Mouse (Mus musculus) myocyte (in vitro differentiated cells): ENCODE data around the gene Cacnb3. TPM values are rescaled to one million over a fixed set of nuclear protein-coding genes. Genes with fewer than 3 reads are reported as not detected.

ENCODE experiments used
- H3K27me3 ChIP-seq: one replicate; pipeline ENCODE4 v1.6.1; 2011; ENCODE audit not compliant: control insufficient read depth, insufficient read depth, insufficient read length
- H3K36me3 ChIP-seq: one replicate; pipeline ENCODE4 v1.6.1; 2011; ENCODE audit not compliant: control insufficient read depth, insufficient read depth
- H3K4me2 ChIP-seq: one replicate; pipeline ENCODE4 v1.6.1; 2011; ENCODE audit warnings: low read depth, control low read depth
- H3K4me3 ChIP-seq: one replicate; pipeline ENCODE4 v1.5.1; 2011; ENCODE audit warnings: mild to moderate bottlenecking, control low read depth, moderate library complexity
- H3K79me2 ChIP-seq: one replicate; pipeline ENCODE4 v1.6.1; 2011; ENCODE audit not compliant: control insufficient read depth, insufficient read depth
- H3ac ChIP-seq: one replicate; pipeline ENCODE4 v1.6.1; 2011; ENCODE audit not compliant: control insufficient read depth, insufficient read length
- CEBPB ChIP-seq: IDR thresholded peaks from 2 replicates; pipeline ENCODE4 v1.6.1; 2011; ENCODE audit warnings: mild to moderate bottlenecking, moderate library complexity; ENCODE audit not compliant: poor library complexity, insufficient read depth, severe bottlenecking
- E2F4 ChIP-seq: IDR thresholded peaks from one replicate; pipeline ENCODE4 v1.6.1; 2011; ENCODE audit warnings: mild to moderate bottlenecking, control low read depth, moderate library complexity; ENCODE audit not compliant: insufficient read depth
- MAX ChIP-seq: IDR thresholded peaks from one replicate; pipeline ENCODE4 v1.6.1; 2011; ENCODE audit warnings: low read depth, mild to moderate bottlenecking, control low read depth
- MYOD1 ChIP-seq, 3 experiments: IDR thresholded peaks; one replicate each; pipeline ENCODE4 v1.6.1; 2011; ENCODE audit warnings: control low read depth in 2 of 3, low read depth in 2 of 3, mild to moderate bottlenecking in 2 of 3, moderate library complexity in 1 of 3; ENCODE audit not compliant: insufficient read length in 2 of 3, control insufficient read depth in 1 of 3
- MYOG ChIP-seq, 3 experiments: IDR thresholded peaks; one replicate each; pipeline ENCODE4 v1.6.1; 2011; ENCODE audit warnings: control low read depth in 2 of 3, low read depth in 2 of 3, mild to moderate bottlenecking in 2 of 3; ENCODE audit not compliant: insufficient read length in 2 of 3, control insufficient read depth in 1 of 3, insufficient read depth in 1 of 3
- POLR2A ChIP-seq: IDR thresholded peaks from one replicate; pipeline ENCODE4 v1.6.1; 2011; ENCODE audit warnings: low read depth, mild to moderate bottlenecking, control low read depth, moderate library complexity; ENCODE audit not compliant: insufficient read length
- POLR2AphosphoS2 ChIP-seq: IDR thresholded peaks from one replicate; pipeline ENCODE4 v1.6.1; 2011; ENCODE audit warnings: low read depth, control low read depth; ENCODE audit not compliant: insufficient read length
- REST ChIP-seq: IDR thresholded peaks from one replicate; pipeline ENCODE4 v1.6.1; 2011; ENCODE audit warnings: mild to moderate bottlenecking, control low read depth, moderate library complexity; ENCODE audit not compliant: insufficient read depth, insufficient read length
- SRF ChIP-seq: IDR thresholded peaks from one replicate; pipeline ENCODE4 v1.6.1; 2011; ENCODE audit warnings: low read depth; ENCODE audit not compliant: control insufficient read depth, insufficient read length
- TCF12 ChIP-seq: IDR thresholded peaks from one replicate; pipeline ENCODE4 v1.6.1; 2011; ENCODE audit warnings: mild to moderate bottlenecking, control low read depth; ENCODE audit not compliant: poor library complexity, insufficient read depth, severe bottlenecking
- TCF3 ChIP-seq: IDR thresholded peaks from one replicate; pipeline ENCODE4 v1.6.1; 2011; ENCODE audit warnings: low read depth, control low read depth; ENCODE audit not compliant: insufficient read length
- USF1 ChIP-seq: IDR thresholded peaks from one replicate; pipeline ENCODE4 v1.6.1; 2011; ENCODE audit warnings: low read depth, mild to moderate bottlenecking, control low read depth, moderate library complexity
- polyA plus RNA-seq: library from polyadenylated mRNA; unstranded; fragments of >200 nt; fragmentation: generic; extraction: Trizol; gene quantifications from one replicate; pipeline ENCODE4 v1.2.1, GENCODE M21; 2012; ENCODE audit warnings: missing spikeins

Cacnb3 gene
- polyA plus RNA-seq, 1 experiment: 80.8 TPM

- H3K4me2 ChIP-seq: no peak overlapping the region
- no peak overlapping the region for H3ac ChIP-seq
- no peaks in the 10 kb centered on the region for H3K36me3 ChIP-seq
- H3K4me3 ChIP-seq: no peak overlapping the region
- TF ChIP-seq SRF: no peak
- TF ChIP-seq USF1: no peak
- no peak for TF ChIP-seq MAX
- TF ChIP-seq MYOD1 (IDR thresholded peaks at IDR 0.05; ENCODE audit: control insufficient read depth in 1 of 3, insufficient read length in 2 of 3, low read depth in 2 of 3): no peak
- no peak for TF ChIP-seq CEBPB
- TF ChIP-seq REST: no peak
- TF ChIP-seq POLR2A: no peak
- TF ChIP-seq TCF12: no peak
- TF ChIP-seq MYOG (IDR thresholded peaks at IDR 0.05; ENCODE audit: control insufficient read depth in 1 of 3, insufficient read depth in 1 of 3, insufficient read length in 2 of 3, low read depth in 2 of 3): no peak
- TF ChIP-seq E2F4: no peak
- no peak for TF ChIP-seq POLR2AphosphoS2
- TF ChIP-seq TCF3: no peak
- no peaks in the 10 kb centered on the region for H3K27me3 ChIP-seq
- H3K79me2 ChIP-seq: no peaks in the 10 kb centered on the region
Measured at GRCm38 (mm10) chr15:98629464-98629863, 1.2 kb upstream of the Cacnb3 start.

DNA sequence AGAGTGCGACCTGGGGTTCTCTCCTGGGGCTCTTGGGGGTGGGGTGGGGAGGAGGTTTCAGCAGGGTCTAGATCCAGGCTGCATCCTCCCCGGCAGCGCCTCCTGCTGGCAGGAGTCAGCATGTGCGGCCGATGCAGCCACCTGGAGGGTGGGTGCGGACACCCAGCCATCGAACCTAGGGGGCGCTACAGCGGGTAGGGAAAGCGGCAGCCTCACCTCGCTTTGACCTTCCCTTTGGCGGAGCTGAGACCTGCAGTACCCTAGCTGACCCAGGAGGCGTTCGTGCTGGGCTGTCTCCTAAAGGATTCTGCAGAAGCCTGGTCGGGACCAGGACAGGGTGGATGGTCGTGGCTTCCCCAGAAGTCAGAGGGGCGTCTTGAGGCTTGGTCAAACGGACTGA is 853 bp downstream of the Cacnb3 start:
- Histone ChIP-seq H3K27me3 (no peaks in the 10 kb centered on the region), H3K4me2 (peak overlapping the region; percentile 98), H3K79me2 (no peaks in the 10 kb centered on the region), H3ac (no peak overlapping the region), H3K4me3 (peak overlapping the region; percentile 46), H3K36me3 (no peaks in the 10 kb centered on the region)
- TF ChIP-seq MYOD1 (IDR thresholded peaks at IDR 0.05; ENCODE audit: control insufficient read depth in 1 of 3, insufficient read length in 2 of 3, low read depth in 2 of 3): peak in 1 of 3 experiments; percentile 51
- TF ChIP-seq CEBPB: no peak
- TF ChIP-seq REST: no peak
- peak; percentile 26 for TF ChIP-seq POLR2A
- peak in 1 of 3 experiments; percentile 61 for TF ChIP-seq MYOG (IDR thresholded peaks at IDR 0.05; ENCODE audit: control insufficient read depth in 1 of 3, insufficient read depth in 1 of 3, insufficient read length in 2 of 3, low read depth in 2 of 3)
- TF ChIP-seq E2F4: no peak

GRCm38 (mm10) chr15:98632107-98632744 is 1.6 kb downstream of the Cacnb3 start:
- H3K79me2 ChIP-seq: no peaks in the 10 kb centered on the region
- no peak for TF ChIP-seq TCF3
- TF ChIP-seq MYOD1 (IDR thresholded peaks at IDR 0.05; ENCODE audit: control insufficient read depth in 1 of 3, insufficient read length in 2 of 3, low read depth in 2 of 3): peak in 1 of 3 experiments; percentile 34
- peak; percentile 95 for TF ChIP-seq POLR2AphosphoS2
- TF ChIP-seq E2F4: no peak
- peak in 1 of 3 experiments; percentile 53 for TF ChIP-seq MYOG (IDR thresholded peaks at IDR 0.05; ENCODE audit: control insufficient read depth in 1 of 3, insufficient read depth in 1 of 3, insufficient read length in 2 of 3, low read depth in 2 of 3)
- TF ChIP-seq SRF: no peak
- TF ChIP-seq POLR2A: peak; percentile 93
- peak overlapping the region; percentile 98 for H3K4me2 ChIP-seq
- peak overlapping the region; percentile 46 for H3K4me3 ChIP-seq
- H3K27me3 ChIP-seq: no peaks in the 10 kb centered on the region
- no peak overlapping the region for H3ac ChIP-seq
- no peaks in the 10 kb centered on the region for H3K36me3 ChIP-seq

- Histone ChIP-seq H3K27me3 (no peaks in the 10 kb centered on the region), H3K36me3 (no peaks in the 10 kb centered on the region), H3K79me2 (no peaks in the 10 kb centered on the region), H3K4me3 (peak overlapping the region; percentile 46), H3ac (no peak overlapping the region), H3K4me2 (peak overlapping the region; percentile 98)
- TF ChIP-seq CEBPB: no peak
- TF ChIP-seq MYOD1 (IDR thresholded peaks at IDR 0.05; ENCODE audit: control insufficient read depth in 1 of 3, insufficient read length in 2 of 3, low read depth in 2 of 3): no peak
- no peak for TF ChIP-seq USF1
Measured at GRCm38 (mm10) chr15:98632921-98633320, 2.3 kb downstream of the Cacnb3 start.

DNA sequence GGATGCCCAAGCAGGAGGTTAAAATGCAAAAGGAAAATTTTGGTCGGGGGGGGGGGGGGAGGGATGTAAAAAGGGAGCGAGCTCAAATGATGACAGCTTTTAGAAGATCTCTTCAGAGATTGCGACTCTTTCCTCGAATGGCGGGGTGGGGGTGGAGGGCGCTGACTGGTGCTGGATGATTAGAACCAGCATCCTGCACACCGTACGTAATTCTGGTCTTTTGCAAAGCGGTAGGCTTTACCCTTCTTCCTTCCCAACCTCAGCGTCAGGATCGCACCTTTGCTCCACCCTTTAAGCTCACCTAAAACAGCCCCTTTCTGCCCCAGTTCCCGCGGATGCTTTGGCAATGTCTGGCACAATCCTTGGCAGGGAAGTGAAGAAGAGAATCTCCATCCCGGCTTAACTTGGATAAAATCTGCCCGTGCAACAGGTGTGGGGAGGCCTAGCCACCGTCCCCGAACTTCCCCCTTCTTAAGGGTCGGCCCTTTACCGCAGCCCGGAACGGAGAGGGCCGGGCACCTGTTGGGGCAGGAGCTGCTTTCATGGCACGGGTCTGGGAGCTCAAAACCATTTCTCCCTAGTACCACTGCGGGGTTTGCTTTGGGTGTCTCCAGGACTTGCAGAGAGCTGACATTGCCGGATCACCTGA is 3.3 kb downstream of the Cacnb3 start:
- peak overlapping the region; percentile 3 for H3ac ChIP-seq
- no peaks in the 10 kb centered on the region for H3K36me3 ChIP-seq
- H3K79me2 ChIP-seq: no peaks in the 10 kb centered on the region
- no peaks in the 10 kb centered on the region for H3K27me3 ChIP-seq
- H3K4me2 ChIP-seq: peak overlapping the region; percentile 98
- TF ChIP-seq CEBPB (no peak), MYOG (IDR thresholded peaks at IDR 0.05; ENCODE audit: control insufficient read depth in 1 of 3, insufficient read depth in 1 of 3, insufficient read length in 2 of 3, low read depth in 2 of 3) (peak in 1 of 3 experiments; percentile 70), MYOD1 (IDR thresholded peaks at IDR 0.05; ENCODE audit: control insufficient read depth in 1 of 3, insufficient read length in 2 of 3, low read depth in 2 of 3) (peak in 2 of 3 experiments; percentile 51 to 52), TCF3 (no peak), POLR2A (no peak)
- peak overlapping the region; percentile 46 for H3K4me3 ChIP-seq
